Comparison of ENCODE assay signal across 8 mouse cellular contexts in genomic region chr8:128491126-128492067, GRCm38 (mm10).
DNase-seq lines count a peak whose midpoint lies in the region; ATAC-seq and TF ChIP-seq lines count a peak whose summit lies in the region.

No protein-coding gene starts in this region.

- H3K4me2 ChIP-seq in embryonic facial prominence, embryonic 15.5 days (replicated peaks) = no peak overlapping the region
- no peak overlapping the region for H3K4me2 ChIP-seq in heart, embryonic 14.5 days (ENCODE audit: low read length)
- H3K4me2 ChIP-seq in kidney, embryonic 16.5 days (replicated peaks; ENCODE audit: low read depth, low read length) = no peak overlapping the region
- no peak overlapping the region for H3K4me2 ChIP-seq in liver, embryonic 14.5 days (ENCODE audit: low read depth)

- H3K27ac ChIP-seq in embryonic facial prominence, embryonic 15.5 days (replicated peaks) = no peak overlapping the region
- no peak overlapping the region; a peak in 1 of 4 replicates for H3K27ac ChIP-seq in heart, embryonic 14.5 days (replicated peaks in 1 of 2; ENCODE audit: control insufficient read depth in 1 of 2, insufficient read depth in 1 of 2, low read depth in 2 of 2, low read length in 2 of 2)
- H3K27ac ChIP-seq in kidney, embryonic 16.5 days (ENCODE audit: low read length) = peak overlapping the region; percentile 33
- no peak overlapping the region for H3K27ac ChIP-seq in liver, embryonic 14.5 days

- H3K9me3 ChIP-seq in embryonic facial prominence, embryonic 15.5 days (replicated peaks) = no peaks in the 10 kb centered on the region
- H3K9me3 ChIP-seq in heart, embryonic 14.5 days (ENCODE audit: control insufficient read depth, low read length) = no peaks in the 10 kb centered on the region
- H3K9me3 ChIP-seq in kidney, embryonic 16.5 days (ENCODE audit: low read length) = no peaks in the 10 kb centered on the region
- no peaks in the 10 kb centered on the region for H3K9me3 ChIP-seq in liver, embryonic 14.5 days (ENCODE audit: control insufficient read depth, low read length)

- H3K4me1 ChIP-seq in embryonic facial prominence, embryonic 15.5 days = no peaks in the 10 kb centered on the region
- H3K4me1 ChIP-seq in heart, embryonic 14.5 days (ENCODE audit: control insufficient read depth in 2 of 2, insufficient read depth in 2 of 2, low read length in 2 of 2) = peaks cover 0 to 10% of the 10 kb centered on the region in 2 experiments; a peak in 3 of 4 replicates
- H3K4me1 ChIP-seq in kidney, embryonic 16.5 days (ENCODE audit: insufficient read depth, low read length) = peaks cover 49% of the 10 kb centered on the region
- H3K4me1 ChIP-seq in liver, embryonic 14.5 days (replicated peaks; ENCODE audit: control insufficient read depth in 2 of 2, insufficient read depth in 2 of 2, low read length in 1 of 2) = peaks cover 0 to 13% of the 10 kb centered on the region in 2 experiments; a peak in 3 of 4 replicates

- peaks cover 5% of the 10 kb centered on the region; the same call in 1 of the 2 replicates for H3K36me3 ChIP-seq in embryonic facial prominence, embryonic 15.5 days
- peaks cover 92% of the 10 kb centered on the region for H3K36me3 ChIP-seq in heart, embryonic 14.5 days (ENCODE audit: control insufficient read depth, insufficient read depth, low read length)
- peaks cover 21% of the 10 kb centered on the region for H3K36me3 ChIP-seq in kidney, embryonic 16.5 days (ENCODE audit: insufficient read depth, low read length)
- H3K36me3 ChIP-seq in liver, embryonic 14.5 days (replicated peaks; ENCODE audit: control insufficient read depth, insufficient read depth, low read depth) = no peaks in the 10 kb centered on the region

- 39% methylated on average over 5 of the region's 5 CpGs for WGBS in embryonic facial prominence, embryonic 15.5 days
- WGBS in heart, embryonic 14.5 days = 53% methylated on average over 5 of the region's 5 CpGs
- WGBS in kidney, embryonic 16.5 days = 34% methylated on average over 5 of the region's 5 CpGs
- WGBS in liver, embryonic 14.5 days (ENCODE audit: insufficient replicate concordance) = 35% methylated on average over 5 of the region's 5 CpGs

- no peak overlapping the region for H3K9ac ChIP-seq in embryonic facial prominence, embryonic 15.5 days
- H3K9ac ChIP-seq in heart, embryonic 14.5 days (ENCODE audit: low read length) = no peak overlapping the region
- H3K9ac ChIP-seq in kidney, embryonic 16.5 days (replicated peaks; ENCODE audit: low read length) = no peak overlapping the region
- H3K9ac ChIP-seq in liver, embryonic 14.5 days (replicated peaks) = no peak overlapping the region

- peak; percentile 65 for TF ChIP-seq CTCF in liver, embryonic 14.5 days (IDR thresholded peaks at IDR 0.05; ENCODE audit: low read depth)

- no peaks in the 10 kb centered on the region for H3K27me3 ChIP-seq in embryonic facial prominence, embryonic 15.5 days
- no peaks in the 10 kb centered on the region for H3K27me3 ChIP-seq in heart, embryonic 14.5 days (ENCODE audit: control insufficient read depth, insufficient read depth, low read length)
- H3K27me3 ChIP-seq in kidney, embryonic 16.5 days (ENCODE audit: insufficient read depth, low read length) = no peaks in the 10 kb centered on the region
- H3K27me3 ChIP-seq in liver, embryonic 14.5 days (ENCODE audit: control insufficient read depth, insufficient read depth, low read length) = no peaks in the 10 kb centered on the region

- ATAC-seq in embryonic facial prominence, embryonic 15.5 days (ENCODE audit: insufficient number of reproducible peaks, low FRiP score, low TSS enrichment, low read depth) = 0 out of 2 replicates have a peak, but pooled peaks have one; percentile 60
- ATAC-seq in heart, embryonic 14.5 days (ENCODE audit: insufficient number of reproducible peaks, insufficient read depth, low FRiP score, low read depth) = peak; percentile 81
- ATAC-seq in kidney, embryonic 16.5 days (ENCODE audit: low FRiP score, low TSS enrichment) = peak; percentile 52
- 0 out of 2 replicates have a peak, but pooled peaks have one; percentile 40 for ATAC-seq in liver, embryonic 14.5 days (ENCODE audit: insufficient read depth)

- no peak overlapping the region for H3K4me3 ChIP-seq in embryonic facial prominence, embryonic 15.5 days (replicated peaks)
- no peak overlapping the region for H3K4me3 ChIP-seq in heart, embryonic 14.5 days (ENCODE audit: control insufficient read depth in 1 of 2, insufficient read depth in 1 of 2, low read depth in 1 of 2, low read length in 2 of 2)
- no peak overlapping the region for H3K4me3 ChIP-seq in kidney, embryonic 16.5 days (ENCODE audit: low read length)
- no peak overlapping the region for H3K4me3 ChIP-seq in liver, embryonic 14.5 days (ENCODE audit: insufficient read depth in 1 of 2, low read depth in 2 of 2, low read length in 2 of 2)

- DNase-seq in ES-CJ7 (ENCODE audit: low read depth, low spot score) = peak; percentile 86
- DNase-seq in adrenal gland, postnatal 14 days = peak; percentile 78
- DNase-seq in liver, embryonic 14.5 days (ENCODE audit: low read depth in 3 of 3, low spot score in 3 of 3) = peak in 2 of 3 experiments; percentile 22 to 41
- peak; percentile 62 for DNase-seq in neural tube, embryonic 10.5 days (ENCODE audit: extremely low spot score, low spot score)
- peak; percentile 45 to 53 for DNase-seq in thymus, postnatal 36 days

- no peak for TF ChIP-seq EP300 in liver, embryonic 14.5 days (IDR thresholded peaks at IDR 0.05; ENCODE audit: low read depth)

Comparison
In these comparisons a context has a peak if more than half of its experiments do, and no peak if none do; other contexts are left out.
1. DNase-seq: peak in every context shown above with its lines; median percentile 86 in ES-CJ7; 78 in adrenal gland, postnatal 14 days; 62 in neural tube, embryonic 10.5 days; 49 in thymus, postnatal 36 days; 32 in liver, embryonic 14.5 days.